Mouse (Mus musculus): ENCODE results near the gene Gm7694. TPM values are rescaled to one million over a fixed set of nuclear protein-coding genes. Genes with fewer than 3 reads are reported as not detected.

The Gm7694 gene
- polyA plus RNA-seq (2012; rRNA removed; ENCODE audit: low replicate concordance): 8.6 and 8.8 TPM in 2 replicates

GRCm38 (mm10) chr1:170306232-170306631 lies at the start of gene Gm7694:
Gene Gm7694 (minus strand): TSS chr1:170306332.

GRCm38 (mm10) chr1:170308503-170308902 lies 2.4 kb upstream of the Gm7694 start, which contains the start of gene Spata46:
Gene Spata46 (plus strand): TSS chr1:170308803.

GRCm38 (mm10) chr1:170277016-170277415 lies 29.1 kb downstream of the Gm7694 start, which contains the start of gene Sh2d1b1:
Gene Sh2d1b1 (plus strand): TSS chr1:170277320.

Other genes starting within 250 kb of the Gm7694 start
- 42.5 and 91.1 TPM in 2 replicates for gene Ddr2, start 195.6 kb downstream of the Gm7694 start, polyA plus RNA-seq (2012; rRNA removed; ENCODE audit: low replicate concordance)
- gene Uap1, start 131.4 kb downstream of the Gm7694 start, polyA plus RNA-seq (2012; rRNA removed; ENCODE audit: low replicate concordance): 24.8 and 45.5 TPM in 2 replicates
- gene Uhmk1, start 90.9 kb downstream of the Gm7694 start, polyA plus RNA-seq (2012; rRNA removed; ENCODE audit: low replicate concordance): 16.0 and 16.1 TPM in 2 replicates
- gene Sh2d1b2, start 73.6 kb downstream of the Gm7694 start, polyA plus RNA-seq (2012; rRNA removed; ENCODE audit: low replicate concordance): 0.04 and 0.31 TPM in 2 replicates
- gene Sh2d1b1, start 29.0 kb downstream of the Gm7694 start, polyA plus RNA-seq (2012; rRNA removed; ENCODE audit: low replicate concordance): 0.26 and 1.3 TPM in 2 replicates
- not detected in 2 replicates for gene Spata46, start 2.5 kb upstream of the Gm7694 start, polyA plus RNA-seq (2012; rRNA removed; ENCODE audit: low replicate concordance)